Mouse (Mus musculus) stomach, embryonic 15.5 days (tissue): Measurements from ENCODE around the gene Izumo1. TPM values are rescaled to one million over a fixed set of nuclear protein-coding genes. Genes with fewer than 3 reads are reported as not detected.
"Not testable (repeated sequence)": the region's sequence is repeated elsewhere in the genome, so short reads cannot be mapped to it uniquely, and the experiment has no call there.

Experiments used
- ATAC-seq: fragments of 200-750 bp; cut with Nextera tagmentation; 2 replicates; pipeline ENCODE4 v1.8.0; 2017; ENCODE audit warnings: low read depth, moderate number of reproducible peaks, moderate TSS enrichment; ENCODE audit not compliant: insufficient read depth, low FRiP score
- H3K27ac ChIP-seq: fragments of 300-500 bp; sonication (generic); 2 replicates; pipeline ENCODE4 v1.5.1; 2015; ENCODE audit warnings: mild to moderate bottlenecking, inconsistent platforms
- H3K27me3 ChIP-seq: fragments of 300-500 bp; sonication (generic); replicated peaks from 2 replicates; pipeline ENCODE4 v1.6.1; 2015; ENCODE audit warnings: inconsistent platforms
- H3K36me3 ChIP-seq: fragments of 300-500 bp; sonication (generic); 2 replicates; pipeline ENCODE4 v1.6.1; 2015; ENCODE audit warnings: inconsistent platforms
- H3K4me1 ChIP-seq: fragments of 300-500 bp; sonication (generic); 2 replicates; pipeline ENCODE4 v1.6.1; 2015; ENCODE audit warnings: inconsistent platforms
- H3K4me2 ChIP-seq: fragments of 300-500 bp; sonication (generic); 2 replicates; pipeline ENCODE4 v1.6.1; 2015; ENCODE audit warnings: mild to moderate bottlenecking, inconsistent platforms
- H3K4me3 ChIP-seq: fragments of 300-500 bp; sonication (generic); replicated peaks from 2 replicates; pipeline ENCODE4 v1.5.1; 2015; ENCODE audit warnings: inconsistent platforms
- H3K9ac ChIP-seq: fragments of 300-500 bp; sonication (generic); 2 replicates; pipeline ENCODE4 v1.6.1; 2015; ENCODE audit warnings: inconsistent platforms
- H3K9me3 ChIP-seq: fragments of 300-500 bp; sonication (generic); 2 replicates; pipeline ENCODE4 v1.6.1; 2016; ENCODE audit warnings: inconsistent platforms
- WGBS: fragments of 180-500 bp; shearing (Covaris S2); methylation state at CpG from one replicate; pipeline ENCODE4 v1.1.7; 2015; 5-methylcytosine and 5-hydroxymethylcytosine counted together
- polyA plus RNA-seq: library from polyadenylated mRNA; unstranded; fragments of >200 nt; fragmentation: Nextera tagmentation; extraction: Ambion mirVana; gene quantifications from 2 replicates; pipeline ENCODE4 v1.2.1, GENCODE M21; 2015

The Izumo1 gene
- polyA plus RNA-seq, 1 experiment from 2014 or later: 0.31 TPM

GRCm38 (mm10) chr7:45645591-45645971, 24.0 kb downstream of the Izumo1 start:
- no peak for ATAC-seq
- no peaks in the 10 kb centered on the region for H3K9me3 ChIP-seq
- no peak overlapping the region for H3K4me3 ChIP-seq
- no peak overlapping the region for H3K4me2 ChIP-seq
- 90% methylated on average over 7 of the region's 7 CpGs for WGBS
- no peak overlapping the region for H3K9ac ChIP-seq
- peaks cover 30% of the 10 kb centered on the region for H3K4me1 ChIP-seq
- no peak overlapping the region for H3K27ac ChIP-seq
- H3K36me3 ChIP-seq: no peaks in the 10 kb centered on the region
- no peaks in the 10 kb centered on the region for H3K27me3 ChIP-seq

GRCm38 (mm10) chr7:45646671-45647070, 25.1 kb downstream of the Izumo1 start:
- no peak for ATAC-seq
- no peak overlapping the region for H3K4me2 ChIP-seq
- H3K4me3 ChIP-seq: no peak overlapping the region
- no peak overlapping the region for H3K9ac ChIP-seq
- no peaks in the 10 kb centered on the region for H3K27me3 ChIP-seq
- no peaks in the 10 kb centered on the region for H3K9me3 ChIP-seq
- no peak overlapping the region for H3K27ac ChIP-seq
- H3K4me1 ChIP-seq: peaks cover 19% of the 10 kb centered on the region
- H3K36me3 ChIP-seq: no peaks in the 10 kb centered on the region
- WGBS: 78% methylated on average over 4 of the region's 4 CpGs

GRCm38 (mm10) chr7:45649351-45649750, 27.7 kb downstream of the Izumo1 start:
- no peaks in the 10 kb centered on the region for H3K27me3 ChIP-seq
- H3K4me2 ChIP-seq: no peak overlapping the region
- no peaks in the 10 kb centered on the region for H3K9me3 ChIP-seq
- H3K9ac ChIP-seq: no peak overlapping the region
- H3K4me3 ChIP-seq: no peak overlapping the region
- no peak for ATAC-seq
- no peaks in the 10 kb centered on the region for H3K36me3 ChIP-seq
- WGBS: 73% methylated on average over 8 of the region's 8 CpGs
- H3K27ac ChIP-seq: no peak overlapping the region
- peaks cover under 1% of the 10 kb centered on the region for H3K4me1 ChIP-seq

- not testable (repeated sequence) for H3K4me3 ChIP-seq, ATAC-seq, H3K27ac ChIP-seq, H3K36me3 ChIP-seq, H3K9ac ChIP-seq, H3K9me3 ChIP-seq, H3K4me2 ChIP-seq, H3K27me3 ChIP-seq, H3K4me1 ChIP-seq
- WGBS: 94% methylated on average over 20 of the region's 20 CpGs
Observed at GRCm38 (mm10) chr7:45650484-45650883, 28.9 kb downstream of the Izumo1 start.

GRCm38 (mm10) chr7:45654424-45655047, 32.9 kb downstream of the Izumo1 start:
- Histone ChIP-seq H3K9me3 (no peaks in the 10 kb centered on the region), H3K4me2 (peak overlapping the region; percentile 47), H3K4me1 (no peaks in the 10 kb centered on the region), H3K4me3 (0 out of 2 replicates have a peak overlapping the region, but pooled peaks have one; percentile 11), H3K9ac (no peak overlapping the region), H3K27me3 (no peaks in the 10 kb centered on the region), H3K27ac (no peak overlapping the region), H3K36me3 (no peaks in the 10 kb centered on the region)
- 34% methylated on average over 17 of the region's 17 CpGs for WGBS
- ATAC-seq: peak; percentile 63

GRCm38 (mm10) chr7:45660746-45661478, 39.3 kb downstream of the Izumo1 start:
- Histone ChIP-seq H3K4me2 (no peak overlapping the region), H3K9me3 (no peaks in the 10 kb centered on the region), H3K27ac (no peak overlapping the region), H3K4me1 (peaks cover 10% of the 10 kb centered on the region; the same call in 1 of the 2 replicates), H3K9ac (no peak overlapping the region), H3K27me3 (no peaks in the 10 kb centered on the region), H3K36me3 (no peaks in the 10 kb centered on the region), H3K4me3 (no peak overlapping the region)
- 75% methylated on average over 11 of the region's 11 CpGs for WGBS
- ATAC-seq: no peak

GRCm38 (mm10) chr7:45661702-45662101, 40.1 kb downstream of the Izumo1 start:
- not testable (repeated sequence) for H3K27ac ChIP-seq, H3K4me1 ChIP-seq, H3K9ac ChIP-seq, H3K9me3 ChIP-seq, ATAC-seq, H3K27me3 ChIP-seq, H3K4me3 ChIP-seq, H3K36me3 ChIP-seq, H3K4me2 ChIP-seq
- 91% methylated on average over 6 of the region's 6 CpGs for WGBS

GRCm38 (mm10) chr7:45665303-45666138, 43.9 kb downstream of the Izumo1 start:
- no peaks in the 10 kb centered on the region for H3K27me3 ChIP-seq
- H3K4me1 ChIP-seq: peaks cover 12% of the 10 kb centered on the region; the same call in 1 of the 2 replicates
- H3K4me2 ChIP-seq: peak overlapping the region; percentile 23; the same call in 1 of the 2 replicates
- H3K36me3 ChIP-seq: no peaks in the 10 kb centered on the region
- peak overlapping the region; percentile 2; the same call in 1 of the 2 replicates for H3K4me3 ChIP-seq
- no peak overlapping the region for H3K9ac ChIP-seq
- H3K27ac ChIP-seq: peak overlapping the region; percentile 48
- no peaks in the 10 kb centered on the region for H3K9me3 ChIP-seq
- 49% methylated on average over 13 of the region's 13 CpGs for WGBS
- peak; percentile 36; the same call in 1 of the 2 replicates for ATAC-seq

GRCm38 (mm10) chr7:45666161-45666560, 44.5 kb downstream of the Izumo1 start, which contains the start of gene Fut2:
Gene Fut2 (minus strand): TSS chr7:45666394.
- no peak within 1 kb of the TSS for H3K9ac ChIP-seq
- H3K4me2 ChIP-seq: peak within 1 kb of the TSS; percentile 23; the same call in 1 of the 2 replicates
- no peak for ATAC-seq
- peak within 1 kb of the TSS; percentile 2; the same call in 1 of the 2 replicates for H3K4me3 ChIP-seq
- 64% methylated on average over 7 of the region's 7 CpGs for WGBS
- H3K27me3 ChIP-seq: no peaks in the 10 kb centered on the region
- H3K36me3 ChIP-seq: no peaks in the 10 kb centered on the region
- H3K27ac ChIP-seq: peak within 1 kb of the TSS; percentile 48
- no peaks in the 10 kb centered on the region for H3K9me3 ChIP-seq
- peaks cover 12% of the 10 kb centered on the region; the same call in 1 of the 2 replicates for H3K4me1 ChIP-seq

- peaks cover 12% of the 10 kb centered on the region; the same call in 1 of the 2 replicates for H3K4me1 ChIP-seq
Observed at GRCm38 (mm10) chr7:45667761-45668160, 46.1 kb downstream of the Izumo1 start.

GRCm38 (mm10) chr7:45668921-45669320, 47.3 kb downstream of the Izumo1 start:
- no peak for ATAC-seq
- Histone ChIP-seq H3K9me3 (no peaks in the 10 kb centered on the region), H3K27me3 (no peaks in the 10 kb centered on the region), H3K9ac (no peak overlapping the region), H3K4me2 (no peak overlapping the region), H3K36me3 (no peaks in the 10 kb centered on the region), H3K4me3 (no peak overlapping the region), H3K4me1 (peaks cover 12% of the 10 kb centered on the region; the same call in 1 of the 2 replicates), H3K27ac (no peak overlapping the region)
- 93% methylated on average over 9 of the region's 9 CpGs for WGBS

More at GRCm38 (mm10) chr7:45667761-45668160, 46.1 kb downstream of the Izumo1 start:
- Histone ChIP-seq H3K4me2 (no peak overlapping the region), H3K9ac (no peak overlapping the region), H3K36me3 (no peaks in the 10 kb centered on the region), H3K27me3 (no peaks in the 10 kb centered on the region), H3K4me3 (no peak overlapping the region), H3K27ac (no peak overlapping the region), H3K9me3 (no peaks in the 10 kb centered on the region)
- WGBS: 69% methylated on average over 14 of the region's 14 CpGs
- ATAC-seq: no peak
